Comparison of ENCODE assay signal across 9 mouse cellular contexts in genomic region chr7:101378796-101379465, GRCm38 (mm10). TPM values are rescaled to one million over a fixed set of nuclear protein-coding genes. Genes with fewer than 3 reads are reported as not detected.
DNase-seq lines count a peak whose midpoint lies in the region; ATAC-seq and TF ChIP-seq lines count a peak whose summit lies in the region.
"Had no signal": no experiment of that assay in that cellular context is flagged by ENCODE, and none has a peak within 500 bp of the region (broad histone marks: within the 10 kb centered on the region; RNA-seq: fewer than 3 reads in every experiment).

No protein-coding gene starts in this region.

- no peak overlapping the region; the same call in 1 of the 2 replicates for H3K9ac ChIP-seq in hindbrain, embryonic 16.5 days (ENCODE audit: low read depth, low read length)
- no peak overlapping the region for H3K9ac ChIP-seq in hindbrain, embryonic 13.5 days
- peak overlapping the region; percentile 66 for H3K9ac ChIP-seq in liver, postnatal 0 days (replicated peaks)

- H3K4me3 ChIP-seq in hindbrain, embryonic 16.5 days (ENCODE audit: low read length) = no peak overlapping the region
- no peak overlapping the region for H3K4me3 ChIP-seq in hindbrain, embryonic 13.5 days
- peak overlapping the region; percentile 21; the same call in 1 of the 2 replicates for H3K4me3 ChIP-seq in embryonic facial prominence, embryonic 10.5 days
- H3K4me3 ChIP-seq in kidney, adult 2 months (ENCODE audit: insufficient read depth, low read depth, low read length) = peak overlapping the region; percentile 49
- peak overlapping the region; percentile 41 for H3K4me3 ChIP-seq in liver, postnatal 0 days (ENCODE audit: low read depth, low read length)

- 68% methylated on average over 5 of the region's 5 CpGs for WGBS in hindbrain, embryonic 16.5 days
- WGBS in hindbrain, embryonic 13.5 days = 60% methylated on average over 5 of the region's 5 CpGs
- 54% methylated on average over 5 of the region's 5 CpGs for WGBS in embryonic facial prominence, embryonic 10.5 days
- 25% methylated on average over 5 of the region's 5 CpGs for WGBS in kidney, adult 2 months
- WGBS in liver, postnatal 0 days (ENCODE audit: insufficient replicate concordance) = 39% methylated on average over 5 of the region's 5 CpGs

- TF ChIP-seq CTCF in kidney, adult 2 months (conservative IDR thresholded peaks at IDR 0.05; ENCODE audit: insufficient read depth, insufficient read length, low read depth, low read length) = no peak
- TF ChIP-seq CTCF in liver, postnatal 0 days (IDR thresholded peaks at IDR 0.05; ENCODE audit: low read depth) = no peak

- no peaks in the 10 kb centered on the region for H3K9me3 ChIP-seq in hindbrain, embryonic 16.5 days (ENCODE audit: control insufficient read depth, low read length)
- H3K9me3 ChIP-seq in hindbrain, embryonic 13.5 days = no peaks in the 10 kb centered on the region
- no peaks in the 10 kb centered on the region for H3K9me3 ChIP-seq in embryonic facial prominence, embryonic 10.5 days
- H3K9me3 ChIP-seq in liver, postnatal 0 days (ENCODE audit: low read length) = no peaks in the 10 kb centered on the region

- no peak for DNase-seq in embryonic facial prominence, embryonic 10.5 days (ENCODE audit: low spot score)
- peak; percentile 68 for DNase-seq in kidney, adult 2 months
- DNase-seq in liver, postnatal 0 days = peak; percentile 72
- no peak for DNase-seq in frontal cortex, postnatal 10 days (ENCODE audit: low spot score in 2 of 2)
- no peak for DNase-seq in layer of hippocampus, postnatal 14 days (ENCODE audit: low spot score in 2 of 2)
- DNase-seq: cerebellum, postnatal 25 days had no signal

- no peaks in the 10 kb centered on the region for H3K27me3 ChIP-seq in hindbrain, embryonic 16.5 days (replicated peaks; ENCODE audit: control insufficient read depth, insufficient read depth, low read length)
- H3K27me3 ChIP-seq in hindbrain, embryonic 13.5 days = no peaks in the 10 kb centered on the region
- H3K27me3 ChIP-seq in embryonic facial prominence, embryonic 10.5 days (replicated peaks; ENCODE audit: low read depth, poor library complexity, severe bottlenecking) = no peaks in the 10 kb centered on the region
- H3K27me3 ChIP-seq in kidney, adult 2 months (replicated peaks; ENCODE audit: control insufficient read depth, insufficient read depth, low read length) = no peaks in the 10 kb centered on the region
- H3K27me3 ChIP-seq in liver, postnatal 0 days (ENCODE audit: insufficient read depth, low read length) = no peaks in the 10 kb centered on the region

- H3K4me2 ChIP-seq in hindbrain, embryonic 16.5 days (ENCODE audit: low read length) = peak overlapping the region; percentile 21
- H3K4me2 ChIP-seq in hindbrain, embryonic 13.5 days = no peak overlapping the region
- H3K4me2 ChIP-seq in liver, postnatal 0 days (ENCODE audit: low read depth, low read length) = peak overlapping the region; percentile 69

- no peak overlapping the region for H3K27ac ChIP-seq in hindbrain, embryonic 16.5 days (ENCODE audit: low read depth, low read length)
- H3K27ac ChIP-seq in hindbrain, embryonic 13.5 days = no peak overlapping the region
- peak overlapping the region; percentile 78 for H3K27ac ChIP-seq in embryonic facial prominence, embryonic 10.5 days (replicated peaks)
- H3K27ac ChIP-seq in kidney, adult 2 months (ENCODE audit: insufficient read depth, low read depth, low read length) = peak overlapping the region; percentile 79
- H3K27ac ChIP-seq in liver, postnatal 0 days (ENCODE audit: low read depth) = peak overlapping the region; percentile 95

- no peaks in the 10 kb centered on the region for H3K36me3 ChIP-seq in hindbrain, embryonic 16.5 days (ENCODE audit: control insufficient read depth, insufficient read depth, low read length)
- no peaks in the 10 kb centered on the region for H3K36me3 ChIP-seq in hindbrain, embryonic 13.5 days
- H3K36me3 ChIP-seq in embryonic facial prominence, embryonic 10.5 days (replicated peaks) = no peaks in the 10 kb centered on the region
- H3K36me3 ChIP-seq in kidney, adult 2 months (ENCODE audit: control insufficient read depth, insufficient read depth, low read length) = no peaks in the 10 kb centered on the region
- peaks cover 12% of the 10 kb centered on the region for H3K36me3 ChIP-seq in liver, postnatal 0 days (replicated peaks; ENCODE audit: insufficient read depth, low read length)

- no peak for ATAC-seq in hindbrain, embryonic 16.5 days
- no peak for ATAC-seq in hindbrain, embryonic 13.5 days (ENCODE audit: low FRiP score)
- ATAC-seq in liver, postnatal 0 days = peak; percentile 67
- ATAC-seq in erythroblast, adult 5-6 weeks (replicated peaks; ENCODE audit: low FRiP score, poor library complexity, severe bottlenecking) = no peak

- peaks cover 5% of the 10 kb centered on the region for H3K4me1 ChIP-seq in hindbrain, embryonic 16.5 days (ENCODE audit: control insufficient read depth, insufficient read depth, low read depth, low read length)
- H3K4me1 ChIP-seq in hindbrain, embryonic 13.5 days (replicated peaks) = peaks cover 25% of the 10 kb centered on the region
- H3K4me1 ChIP-seq in embryonic facial prominence, embryonic 10.5 days = peaks cover 37% of the 10 kb centered on the region
- H3K4me1 ChIP-seq in kidney, adult 2 months (ENCODE audit: control insufficient read depth, insufficient read depth, low read length) = peaks cover 12% of the 10 kb centered on the region
- peaks cover 34% of the 10 kb centered on the region for H3K4me1 ChIP-seq in liver, postnatal 0 days (ENCODE audit: insufficient read depth)

- no peak for TF ChIP-seq EP300 in liver, postnatal 0 days (IDR thresholded peaks at IDR 0.05; ENCODE audit: low read depth)

- no peak for TF ChIP-seq POLR2A in kidney, adult 2 months (IDR thresholded peaks at IDR 0.05; ENCODE audit: low read depth, low read length)

RNA-seq across cellular contexts. Expression of gene Arap1, which starts 31.1 kb away (rescaled TPM):
- 12.8 and 13.8 TPM in 2 replicates for polyA plus RNA-seq in hindbrain, embryonic 16.5 days (2015; fragmentation: Nextera tagmentation; extraction: Ambion mirVana)
- polyA plus RNA-seq in hindbrain, embryonic 13.5 days (2015; fragmentation: Nextera tagmentation; extraction: Ambion mirVana) = 7.6 and 11.6 TPM in 2 replicates
- polyA plus RNA-seq in embryonic facial prominence, embryonic 10.5 days (2016; fragmentation: Nextera tagmentation; extraction: Ambion mirVana) = 15.4 and 17.4 TPM in 2 replicates
- 68.7 and 69.7 TPM in 2 replicates for polyA plus RNA-seq in kidney, adult 2 months (2012; rRNA removed)
- polyA plus RNA-seq in liver, postnatal 0 days (2015; fragmentation: Nextera tagmentation; extraction: Ambion mirVana) = 16.0 and 18.1 TPM in 2 replicates
- total RNA-seq in erythroblast, adult 5-6 weeks (2015; ENCODE audit: low replicate concordance) = 24.2 and 26.5 TPM in 2 replicates
- total RNA-seq in erythroblast, adult 5-6 weeks (2017; ENCODE audit: low replicate concordance) = 8.3 and 24.5 TPM in 2 replicates
- total RNA-seq in layer of hippocampus, postnatal 14 days (2021) = 10 to 100 TPM; 18.1 to 22.4 TPM

RNA-seq across cellular contexts. Expression of gene Gm45837, which starts 31.8 kb away (rescaled TPM):
- 0.61 TPM in 1 of 2 replicates, not detected in the other for polyA plus RNA-seq in hindbrain, embryonic 16.5 days (2015; fragmentation: Nextera tagmentation; extraction: Ambion mirVana)
- polyA plus RNA-seq in hindbrain, embryonic 13.5 days (2015; fragmentation: Nextera tagmentation; extraction: Ambion mirVana) = not detected in 2 replicates
- not detected in 2 replicates for polyA plus RNA-seq in embryonic facial prominence, embryonic 10.5 days (2016; fragmentation: Nextera tagmentation; extraction: Ambion mirVana)
- not detected in 2 replicates for polyA plus RNA-seq in kidney, adult 2 months (2012; rRNA removed)
- not detected in 2 replicates for polyA plus RNA-seq in liver, postnatal 0 days (2015; fragmentation: Nextera tagmentation; extraction: Ambion mirVana)
- total RNA-seq in erythroblast, adult 5-6 weeks (2015; ENCODE audit: low replicate concordance) = 5.0 TPM in 1 of 2 replicates, not detected in the other
- not detected in 2 replicates for total RNA-seq in erythroblast, adult 5-6 weeks (2017; ENCODE audit: low replicate concordance)
- total RNA-seq in layer of hippocampus, postnatal 14 days (2021) = not detected

RNA-seq across cellular contexts. Expression of gene Pde2a, which starts 42.6 kb away (rescaled TPM):
- 33.5 and 41.6 TPM in 2 replicates for polyA plus RNA-seq in hindbrain, embryonic 16.5 days (2015; fragmentation: Nextera tagmentation; extraction: Ambion mirVana)
- polyA plus RNA-seq in hindbrain, embryonic 13.5 days (2015; fragmentation: Nextera tagmentation; extraction: Ambion mirVana) = 28.8 and 31.6 TPM in 2 replicates
- polyA plus RNA-seq in embryonic facial prominence, embryonic 10.5 days (2016; fragmentation: Nextera tagmentation; extraction: Ambion mirVana) = 21.7 and 22.5 TPM in 2 replicates
- polyA plus RNA-seq in kidney, adult 2 months (2012; rRNA removed) = 26.9 and 28.6 TPM in 2 replicates
- polyA plus RNA-seq in liver, postnatal 0 days (2015; fragmentation: Nextera tagmentation; extraction: Ambion mirVana) = 14.8 and 15.8 TPM in 2 replicates
- total RNA-seq in erythroblast, adult 5-6 weeks (2015; ENCODE audit: low replicate concordance) = 17.5 and 18.6 TPM in 2 replicates
- 13.0 and 16.4 TPM in 2 replicates for total RNA-seq in erythroblast, adult 5-6 weeks (2017; ENCODE audit: low replicate concordance)
- 100 to 1,000 TPM; 239 to 248 TPM for total RNA-seq in layer of hippocampus, postnatal 14 days (2021)

Comparison
In these comparisons a context has a peak if more than half of its experiments do, and no peak if none do; other contexts are left out.
1. H3K27ac ChIP-seq: peak in embryonic facial prominence, embryonic 10.5 days (single experiment), kidney, adult 2 months (single experiment) and liver, postnatal 0 days (single experiment); none in hindbrain, embryonic 16.5 days (single experiment) and hindbrain, embryonic 13.5 days (single experiment).
2. H3K4me3 ChIP-seq: peak in embryonic facial prominence, embryonic 10.5 days (single experiment), kidney, adult 2 months (single experiment) and liver, postnatal 0 days (single experiment); none in hindbrain, embryonic 16.5 days (single experiment) and hindbrain, embryonic 13.5 days (single experiment).
3. DNase-seq: peak in kidney, adult 2 months (single experiment) and liver, postnatal 0 days (single experiment); none in embryonic facial prominence, embryonic 10.5 days (single experiment), frontal cortex, postnatal 10 days (0 of 2) and layer of hippocampus, postnatal 14 days (0 of 2).